Mouse (Mus musculus) lung, postnatal 25 days (tissue): ENCODE measurements around the gene Lrba.
A peak's percentile ranks its signal among the peaks of the same experiment; 100 is the strongest.

ENCODE experiments used
- DNase-seq: peaks from one replicate; pipeline ENCODE4 v3.0.0; 2022; ENCODE audit warnings: low spot score

Gene Lrba

DNA sequence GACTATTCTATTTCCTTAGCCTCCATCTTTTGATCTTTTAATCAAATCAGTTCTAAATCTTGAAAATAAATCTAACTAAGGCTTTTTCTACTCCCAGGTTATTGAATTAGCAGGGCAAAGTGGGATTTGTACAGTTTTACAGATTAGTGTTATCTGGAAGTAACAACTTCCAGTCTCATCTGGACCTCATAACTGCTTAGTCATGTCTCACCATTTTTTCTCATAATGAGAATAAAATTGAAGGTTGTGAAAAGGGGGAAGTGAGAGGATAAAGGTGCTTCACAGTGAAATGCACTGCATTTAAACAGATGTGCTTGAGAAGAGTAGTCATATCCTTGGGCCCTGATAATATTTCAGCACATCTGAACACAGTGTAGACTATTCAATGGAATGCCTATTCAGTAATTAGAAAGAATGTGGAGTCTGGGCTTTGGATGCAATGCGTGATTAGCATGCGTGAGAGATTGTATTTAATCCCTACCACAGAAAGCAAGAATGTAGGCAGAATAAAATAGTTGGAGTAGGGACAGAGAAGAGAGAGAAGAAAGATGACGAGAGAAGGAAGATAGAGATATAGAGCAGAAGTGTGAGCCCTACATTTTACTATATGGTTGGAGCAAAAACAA lies 298.5 kb downstream of the Lrba start:
- DNase-seq, result no peak

- no peak for DNase-seq
Measured at GRCm38 (mm10) chr3:86531531-86532269, 307.2 kb downstream of the Lrba start.

- DNase-seq, result no peak
Measured at GRCm38 (mm10) chr3:86536751-86537150, 312.3 kb downstream of the Lrba start.

DNA sequence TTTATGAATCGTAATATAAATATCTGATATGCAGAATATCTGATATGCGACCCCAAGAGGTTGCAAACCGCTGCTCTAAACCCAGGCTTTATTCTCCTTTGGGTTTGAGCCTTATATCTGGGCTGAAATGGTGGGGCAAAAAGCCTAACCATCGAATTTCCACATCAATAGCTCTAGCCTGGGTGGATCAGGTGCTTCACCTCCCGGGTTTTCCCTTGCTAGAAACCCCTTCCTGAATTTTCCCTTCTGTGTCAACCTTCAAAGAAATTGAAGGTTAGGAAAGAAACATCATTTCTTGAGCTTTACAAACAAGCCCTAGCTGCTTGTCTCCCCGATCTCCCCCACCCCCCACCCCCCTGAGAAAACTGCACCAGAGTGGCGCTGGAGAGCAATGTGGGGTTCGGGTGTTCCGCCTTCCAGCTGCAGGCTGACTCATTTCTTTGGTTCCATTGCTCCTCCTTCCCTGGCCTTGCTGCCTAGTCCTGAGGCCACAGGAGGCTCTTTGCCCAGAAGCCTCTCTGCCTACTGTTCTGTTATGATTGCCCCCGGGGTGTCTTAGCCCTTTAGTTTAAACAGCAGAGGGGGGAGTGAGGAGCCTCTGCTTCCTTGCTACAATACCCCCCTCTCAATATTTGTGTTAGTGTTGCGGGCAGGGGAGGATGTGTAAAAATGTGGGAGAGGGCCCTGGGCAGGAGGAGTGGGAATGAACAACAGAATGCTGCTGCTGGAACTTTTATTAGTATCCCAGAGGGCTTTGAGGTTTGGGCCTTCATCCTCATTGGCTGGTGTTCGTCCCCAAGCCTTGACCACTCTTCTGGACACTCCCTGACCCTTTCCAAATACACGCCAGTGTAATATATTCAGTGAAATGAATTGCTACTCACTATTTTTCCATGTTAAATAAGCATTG lies 314.4 kb downstream of the Lrba start:
- no peak for DNase-seq

DNA sequence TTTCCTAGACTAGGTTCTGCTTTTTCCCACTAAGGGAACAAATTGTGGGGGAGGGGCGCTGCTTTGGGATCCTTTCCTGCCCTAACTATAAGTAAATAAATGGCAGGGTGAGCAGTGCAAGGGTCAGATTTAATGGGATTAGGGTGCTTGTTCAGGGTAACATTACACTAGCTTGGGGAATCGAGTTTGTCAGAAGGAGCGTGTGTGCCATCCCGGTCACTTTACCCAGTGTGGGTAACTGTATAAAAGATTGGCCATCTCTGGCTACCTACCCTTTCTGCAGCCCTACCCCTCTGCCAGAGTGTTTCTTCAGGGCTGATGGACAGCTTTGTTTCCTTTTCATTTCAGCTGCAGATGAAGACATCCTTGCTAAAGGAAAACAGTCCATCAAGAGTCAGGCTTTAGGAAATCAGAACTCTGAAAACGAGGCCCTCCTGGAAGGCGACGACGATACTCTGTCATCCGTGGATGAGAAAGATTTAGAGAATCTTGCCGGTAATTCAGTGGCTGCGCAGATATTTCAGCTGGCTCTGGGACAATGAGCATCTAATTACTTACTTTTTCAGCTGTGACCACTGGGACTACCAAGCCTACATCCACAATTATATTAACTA lies 315.2 kb downstream of the Lrba start:
- no peak for DNase-seq

GRCm38 (mm10) chr3:86541074-86541614 lies 316.7 kb downstream of the Lrba start:
- DNase-seq, result no peak

DNA sequence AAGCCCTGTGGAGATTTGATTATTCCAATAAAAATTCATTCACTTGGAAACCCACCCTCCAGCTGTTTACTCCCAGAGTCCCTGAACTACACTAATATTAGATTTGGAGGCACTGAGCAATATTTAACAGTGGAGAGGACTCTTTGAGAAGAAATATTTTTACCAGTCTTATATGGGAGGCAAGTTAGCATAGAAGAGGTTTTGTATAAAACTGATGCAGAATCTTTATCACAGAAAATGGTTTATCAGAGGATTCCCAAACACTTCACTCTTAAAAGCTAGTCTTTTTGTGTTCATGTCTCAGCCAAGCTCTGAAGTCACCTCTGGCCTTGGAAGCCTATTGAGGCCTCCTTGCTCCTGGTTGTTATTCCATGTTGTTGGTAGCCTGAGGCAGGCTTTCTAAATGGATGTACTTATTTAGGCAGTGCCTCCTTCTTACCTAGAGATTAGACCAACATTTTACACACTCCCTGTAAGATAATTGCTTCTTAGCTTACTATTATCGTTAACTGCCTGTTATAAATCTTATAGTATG lies 317.4 kb downstream of the Lrba start:
- DNase-seq, result no peak

DNA sequence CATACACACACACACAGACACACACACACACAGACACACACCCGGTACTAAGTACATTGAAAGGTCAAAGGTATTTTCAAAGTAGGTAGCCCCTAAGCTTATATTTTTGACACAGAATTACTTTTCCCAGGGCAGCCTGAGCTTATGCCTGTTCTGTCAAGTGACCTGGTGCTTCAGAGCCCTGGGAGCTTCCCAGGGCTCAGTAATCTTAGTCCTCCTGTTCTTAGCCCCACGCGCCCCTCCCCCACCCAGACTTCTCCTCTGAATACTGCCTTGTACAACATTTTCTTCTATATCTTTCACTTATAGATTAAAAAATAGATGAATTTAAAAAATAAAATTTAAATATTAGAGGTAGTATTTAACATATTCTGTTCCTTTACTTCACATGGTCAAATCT lies 320.3 kb downstream of the Lrba start:
- DNase-seq, result no peak

DNA sequence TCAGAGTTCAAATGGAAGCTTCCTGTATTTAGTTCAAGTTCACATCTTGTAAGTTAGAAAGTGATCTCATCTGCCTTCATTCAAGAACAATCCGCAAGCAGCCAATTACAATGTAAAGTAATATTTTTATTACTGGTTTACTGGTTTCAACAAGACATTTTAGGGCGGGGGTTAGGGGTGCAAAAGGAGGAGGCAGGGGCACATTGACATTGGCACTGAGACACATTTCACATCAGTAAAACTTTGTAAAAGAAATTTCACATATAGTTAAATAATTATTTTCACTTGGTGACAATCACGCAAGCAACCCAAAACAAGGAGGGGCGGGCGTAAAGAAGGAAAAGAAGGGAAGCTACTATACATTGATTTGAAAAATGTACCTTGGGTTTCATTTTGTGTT lies 321.5 kb downstream of the Lrba start:
- no peak for DNase-seq

- peak; percentile 7 for DNase-seq
Measured at GRCm38 (mm10) chr3:86546471-86547250, 322.2 kb downstream of the Lrba start.

- no peak for DNase-seq
Measured at GRCm38 (mm10) chr3:86547251-86547791, 322.8 kb downstream of the Lrba start.

- DNase-seq, result no peak
Measured at GRCm38 (mm10) chr3:86548091-86549015, 323.9 kb downstream of the Lrba start, which contains the start of gene Mab21l2. Gene Mab21l2, minus strand, starts transcription at chr3:86548629.

DNA sequence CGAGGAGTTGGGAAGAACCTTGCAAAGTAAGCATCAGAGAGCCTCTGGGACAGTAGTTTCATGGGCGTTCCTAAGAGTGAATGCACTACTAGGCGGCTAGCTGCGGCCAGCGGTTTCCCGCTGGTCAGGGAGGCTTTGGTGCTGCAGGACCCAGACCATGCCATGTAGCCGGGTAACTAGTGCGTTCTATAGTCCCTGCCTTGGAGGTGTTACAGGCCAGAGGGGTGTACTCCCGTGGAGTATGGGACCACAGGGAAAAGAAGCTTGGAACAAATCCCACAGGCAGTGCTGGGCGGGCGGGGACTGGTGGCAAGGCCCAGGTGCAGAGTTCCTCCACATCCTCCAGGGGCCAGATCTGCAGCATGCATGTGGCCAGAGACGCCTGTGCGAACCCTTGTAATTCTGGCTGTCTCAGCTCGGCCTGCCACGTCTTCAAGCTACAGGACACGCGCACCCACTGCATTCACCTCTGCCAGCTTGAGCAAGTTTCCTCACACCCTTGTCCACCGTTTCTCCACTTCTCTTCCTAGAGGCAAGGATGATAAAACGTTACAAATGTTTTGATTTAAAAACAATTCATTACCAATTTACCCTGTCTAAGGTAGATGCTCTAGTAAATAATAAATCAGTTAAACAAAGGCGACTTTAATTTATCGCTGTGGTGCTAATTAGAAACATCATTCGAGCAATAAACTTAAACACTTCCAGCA lies 326.0 kb downstream of the Lrba start:
- DNase-seq, result no peak

- DNase-seq, result no peak
Measured at GRCm38 (mm10) chr3:86551011-86551728, 326.7 kb downstream of the Lrba start.

- DNase-seq, result no peak
Measured at GRCm38 (mm10) chr3:86552170-86552569, 327.7 kb downstream of the Lrba start.

- DNase-seq, result no peak
Measured at GRCm38 (mm10) chr3:86558976-86559375, 334.5 kb downstream of the Lrba start.

- no peak for DNase-seq
Measured at GRCm38 (mm10) chr3:86559635-86560034, 335.2 kb downstream of the Lrba start.
